Mouse (Mus musculus): ENCODE data around the gene Oprl1. TPM values are rescaled to one million over a fixed set of nuclear protein-coding genes. Genes with fewer than 3 reads are reported as not detected.
A peak's percentile ranks its signal among the peaks of the same experiment; 100 is the strongest.

Gene Oprl1
- polyA plus RNA-seq, 1 experiment from 2014 or later = 12.8 TPM

DNA sequence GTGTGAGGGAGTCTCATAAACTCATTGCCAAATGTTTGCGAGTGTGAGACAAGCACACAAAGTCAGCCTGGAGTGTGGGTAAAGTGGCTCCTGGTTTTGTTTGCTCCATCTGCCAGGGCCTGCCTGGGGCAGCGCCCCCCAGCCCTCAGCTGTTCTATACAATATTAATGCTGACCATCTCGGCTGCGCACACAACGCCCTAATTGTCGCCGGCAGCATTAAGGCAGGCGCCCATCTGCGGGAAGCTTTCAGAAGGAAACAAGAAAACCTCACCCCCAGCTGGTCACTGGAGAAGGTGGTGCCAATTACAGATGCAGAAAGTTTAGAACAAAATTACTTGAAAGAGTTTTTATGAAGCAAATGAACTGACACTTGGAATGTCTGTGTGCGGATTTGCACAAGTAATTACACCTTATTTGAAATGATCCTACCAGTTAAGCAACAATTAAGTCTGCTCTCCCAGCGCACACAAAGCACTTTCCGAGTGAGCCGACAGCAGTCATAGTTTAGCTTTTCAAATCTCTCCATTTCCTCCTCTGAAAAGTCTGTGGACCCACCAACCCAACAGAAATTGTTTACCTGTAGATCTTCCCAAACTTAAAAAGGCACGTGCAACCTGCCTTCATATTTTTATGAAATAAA, 49.2 kb downstream of the Oprl1 start:
- peak overlapping the region; percentile 65 for H3K9ac ChIP-seq (ENCODE audit: low read length)
- no peaks in the 10 kb centered on the region for H3K9me3 ChIP-seq (ENCODE audit: control insufficient read depth, low read length)
- H3K27ac ChIP-seq (ENCODE audit: low read depth, low read length) = peak overlapping the region; percentile 93
- H3K27me3 ChIP-seq (ENCODE audit: control insufficient read depth, insufficient read depth, low read length) = no peaks in the 10 kb centered on the region
- H3K4me1 ChIP-seq (replicated peaks; ENCODE audit: control insufficient read depth, insufficient read depth, low read length) = peaks cover 19% of the 10 kb centered on the region
- H3K4me3 ChIP-seq (ENCODE audit: low read depth, low read length) = peak overlapping the region; percentile 35
- WGBS = 5% methylated on average over 14 of the region's 14 CpGs
- DNase-seq (ENCODE audit: low spot score) = peak; percentile 77
- peak; percentile 65 for ATAC-seq (replicated peaks; ENCODE audit: low FRiP score)
- H3K4me2 ChIP-seq (ENCODE audit: low read depth, low read length, severe bottlenecking) = peak overlapping the region; percentile 59
- H3K36me3 ChIP-seq (ENCODE audit: control insufficient read depth, insufficient read depth, low read length) = no peaks in the 10 kb centered on the region

GRCm38 (mm10) chr2:181764600-181764999, 49.8 kb downstream of the Oprl1 start:
- WGBS = 0% methylated on average over 10 of the region's 10 CpGs
- peaks cover 16% of the 10 kb centered on the region for H3K4me1 ChIP-seq (replicated peaks; ENCODE audit: control insufficient read depth, insufficient read depth, low read length)
- no peaks in the 10 kb centered on the region for H3K9me3 ChIP-seq (ENCODE audit: control insufficient read depth, low read length)
- no peaks in the 10 kb centered on the region for H3K27me3 ChIP-seq (ENCODE audit: control insufficient read depth, insufficient read depth, low read length)
- ATAC-seq (replicated peaks; ENCODE audit: low FRiP score) (peak; percentile 59), DNase-seq (ENCODE audit: low spot score) (peak; percentile 91)
- H3K4me3 ChIP-seq (ENCODE audit: low read depth, low read length) = peak overlapping the region; percentile 35
- H3K36me3 ChIP-seq (ENCODE audit: control insufficient read depth, insufficient read depth, low read length) = no peaks in the 10 kb centered on the region
- peak overlapping the region; percentile 93 for H3K27ac ChIP-seq (ENCODE audit: low read depth, low read length)
- peak overlapping the region; percentile 59 for H3K4me2 ChIP-seq (ENCODE audit: low read depth, low read length, severe bottlenecking)
- H3K9ac ChIP-seq (ENCODE audit: low read length) = peak overlapping the region; percentile 65

DNA sequence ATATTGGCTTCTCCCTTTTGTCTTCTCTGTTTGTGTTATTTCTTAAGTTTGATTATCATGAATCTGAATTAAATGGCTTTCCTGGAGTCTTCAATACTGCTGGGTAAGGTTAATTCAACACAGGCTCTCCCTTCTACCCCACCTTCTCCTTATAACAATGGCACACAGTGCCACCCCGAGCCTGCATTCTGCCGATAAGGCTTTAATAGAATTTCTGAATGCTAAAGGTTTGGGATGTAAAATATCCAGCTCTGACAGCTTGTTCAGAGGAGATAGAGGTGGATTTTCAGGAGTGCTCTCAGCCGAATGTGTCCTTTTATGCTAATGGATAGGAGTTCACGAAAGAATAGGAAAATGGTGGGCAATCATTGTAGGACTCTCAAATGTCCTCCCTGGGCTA, 50.4 kb downstream of the Oprl1 start:
- WGBS = 69% methylated on average over 4 of the region's 4 CpGs
- Histone ChIP-seq H3K36me3 (ENCODE audit: control insufficient read depth, insufficient read depth, low read length) (no peaks in the 10 kb centered on the region), H3K9me3 (ENCODE audit: control insufficient read depth, low read length) (no peaks in the 10 kb centered on the region), H3K27me3 (ENCODE audit: control insufficient read depth, insufficient read depth, low read length) (no peaks in the 10 kb centered on the region), H3K4me1 (replicated peaks; ENCODE audit: control insufficient read depth, insufficient read depth, low read length) (peaks cover 16% of the 10 kb centered on the region), H3K9ac (ENCODE audit: low read length) (peak overlapping the region; percentile 65), H3K4me3 (ENCODE audit: low read depth, low read length) (peak overlapping the region; percentile 35), H3K27ac (ENCODE audit: low read depth, low read length) (peak overlapping the region; percentile 93), H3K4me2 (ENCODE audit: low read depth, low read length, severe bottlenecking) (peak overlapping the region; percentile 59)
- DNase-seq (ENCODE audit: low spot score) (no peak), ATAC-seq (replicated peaks; ENCODE audit: low FRiP score) (no peak)

GRCm38 (mm10) chr2:181766672-181767557, 52.1 kb downstream of the Oprl1 start:
- H3K9me3 ChIP-seq (ENCODE audit: control insufficient read depth, low read length) = no peaks in the 10 kb centered on the region
- H3K4me1 ChIP-seq (replicated peaks; ENCODE audit: control insufficient read depth, insufficient read depth, low read length) = peaks cover 16% of the 10 kb centered on the region
- ATAC-seq (replicated peaks; ENCODE audit: low FRiP score) (peak; percentile 73), DNase-seq (ENCODE audit: low spot score) (peak; percentile 73)
- no peaks in the 10 kb centered on the region for H3K27me3 ChIP-seq (ENCODE audit: control insufficient read depth, insufficient read depth, low read length)
- H3K27ac ChIP-seq (ENCODE audit: low read depth, low read length) = peak overlapping the region; percentile 80
- no peaks in the 10 kb centered on the region for H3K36me3 ChIP-seq (ENCODE audit: control insufficient read depth, insufficient read depth, low read length)
- 35% methylated on average over 14 of the region's 14 CpGs for WGBS
- peak overlapping the region; percentile 25 for H3K4me3 ChIP-seq (ENCODE audit: low read depth, low read length)
- H3K9ac ChIP-seq (ENCODE audit: low read length) = peak overlapping the region; percentile 53
- peak overlapping the region; percentile 31; the same call in 1 of the 2 replicates for H3K4me2 ChIP-seq (ENCODE audit: low read depth, low read length, severe bottlenecking)

DNA sequence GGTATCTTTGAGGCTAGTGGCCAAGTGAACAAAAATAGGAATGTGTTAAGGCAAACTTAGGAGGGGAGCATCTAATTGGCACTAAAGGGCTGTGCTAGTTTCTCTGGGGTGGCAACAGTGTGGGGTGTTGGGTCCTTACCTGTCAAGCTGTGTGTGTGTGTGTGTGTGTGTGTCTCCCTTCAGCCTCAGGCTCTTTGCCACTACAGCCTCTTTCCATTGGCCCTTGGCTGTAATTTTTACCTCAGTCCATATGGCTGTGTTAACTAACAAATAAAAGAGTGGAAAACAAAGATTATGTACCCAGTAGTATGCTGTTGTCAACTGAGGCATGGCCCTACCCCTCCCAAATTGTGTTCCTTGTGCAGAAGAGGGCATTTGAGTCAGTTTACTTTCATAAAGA, 53.6 kb downstream of the Oprl1 start:
- Histone ChIP-seq H3K9me3 (ENCODE audit: control insufficient read depth, low read length) (no peaks in the 10 kb centered on the region), H3K27me3 (ENCODE audit: control insufficient read depth, insufficient read depth, low read length) (no peaks in the 10 kb centered on the region), H3K9ac (ENCODE audit: low read length) (no peak overlapping the region), H3K4me3 (ENCODE audit: low read depth, low read length) (peak overlapping the region; percentile 8; the same call in 1 of the 2 replicates), H3K36me3 (ENCODE audit: control insufficient read depth, insufficient read depth, low read length) (no peaks in the 10 kb centered on the region), H3K4me2 (ENCODE audit: low read depth, low read length, severe bottlenecking) (peak overlapping the region; percentile 42), H3K4me1 (replicated peaks; ENCODE audit: control insufficient read depth, insufficient read depth, low read length) (peaks cover 8% of the 10 kb centered on the region), H3K27ac (ENCODE audit: low read depth, low read length) (no peak overlapping the region)
- ATAC-seq (replicated peaks; ENCODE audit: low FRiP score) (no peak), DNase-seq (ENCODE audit: low spot score) (no peak)

DNA sequence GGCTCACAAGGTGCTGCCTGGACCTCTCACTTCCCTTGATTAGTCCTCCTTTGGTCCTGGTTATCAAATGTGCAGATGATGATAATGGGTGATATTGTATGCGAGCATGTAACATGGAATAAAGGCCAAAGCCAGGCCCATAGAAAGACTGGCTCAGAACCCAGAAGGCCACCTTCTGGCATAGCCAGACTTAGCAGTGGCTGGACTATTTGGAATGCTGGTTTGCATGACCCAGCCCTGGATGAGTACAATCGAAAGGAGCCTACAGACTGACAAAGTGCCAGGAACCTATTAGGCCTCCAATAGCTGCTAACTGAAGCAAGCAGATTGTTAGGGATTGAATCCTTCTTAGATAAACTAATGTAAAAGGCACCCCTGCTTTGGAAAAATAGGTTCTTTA, 54.6 kb downstream of the Oprl1 start:
- no peak for ATAC-seq (replicated peaks; ENCODE audit: low FRiP score)
- H3K4me2 ChIP-seq (ENCODE audit: low read depth, low read length, severe bottlenecking) = peak overlapping the region; percentile 42; the same call in 1 of the 2 replicates
- no peak overlapping the region for H3K27ac ChIP-seq (ENCODE audit: low read depth, low read length)
- H3K4me3 ChIP-seq (ENCODE audit: low read depth, low read length) = peak overlapping the region; percentile 8; the same call in 1 of the 2 replicates
- no peak for DNase-seq (ENCODE audit: low spot score)
- no peaks in the 10 kb centered on the region for H3K9me3 ChIP-seq (ENCODE audit: control insufficient read depth, low read length)
- 90% methylated on average over 2 of the region's 2 CpGs for WGBS
- H3K27me3 ChIP-seq (ENCODE audit: control insufficient read depth, insufficient read depth, low read length) = no peaks in the 10 kb centered on the region
- H3K36me3 ChIP-seq (ENCODE audit: control insufficient read depth, insufficient read depth, low read length) = no peaks in the 10 kb centered on the region
- H3K9ac ChIP-seq (ENCODE audit: low read length) = no peak overlapping the region
- peaks cover 5% of the 10 kb centered on the region for H3K4me1 ChIP-seq (replicated peaks; ENCODE audit: control insufficient read depth, insufficient read depth, low read length)

Other genes starting within 250 kb of the Oprl1 start
- gene Abhd16b, start 221.8 kb upstream of the Oprl1 start, polyA plus RNA-seq (2014; fragmentation: Nextera tagmentation; extraction: Ambion mirVana) = 0.15 TPM in 1 of 2 replicates, not detected in the other
- 143 and 148 TPM in 2 replicates for gene Tpd52l2, start 217.9 kb upstream of the Oprl1 start, polyA plus RNA-seq (2014; fragmentation: Nextera tagmentation; extraction: Ambion mirVana)
- 103 and 104 TPM in 2 replicates for gene Dnajc5, start 194.5 kb upstream of the Oprl1 start, polyA plus RNA-seq (2014; fragmentation: Nextera tagmentation; extraction: Ambion mirVana)
- 51.0 and 51.5 TPM in 2 replicates for gene Uckl1, start 130.1 kb upstream of the Oprl1 start, polyA plus RNA-seq (2014; fragmentation: Nextera tagmentation; extraction: Ambion mirVana)
- gene Prpf6, start 123.1 kb upstream of the Oprl1 start, polyA plus RNA-seq (2014; fragmentation: Nextera tagmentation; extraction: Ambion mirVana) = 76.5 and 82.4 TPM in 2 replicates
- gene Zfp512b, start 122.2 kb upstream of the Oprl1 start, polyA plus RNA-seq (2014; fragmentation: Nextera tagmentation; extraction: Ambion mirVana) = 53.7 and 60.7 TPM in 2 replicates
- gene Samd10, start 115.8 kb upstream of the Oprl1 start, polyA plus RNA-seq (2014; fragmentation: Nextera tagmentation; extraction: Ambion mirVana) = 52.0 and 58.5 TPM in 2 replicates
- not detected in 2 replicates for gene Gm29797, start 58.0 kb upstream of the Oprl1 start, polyA plus RNA-seq (2014; fragmentation: Nextera tagmentation; extraction: Ambion mirVana)
- gene Sox18, start 43.4 kb upstream of the Oprl1 start, polyA plus RNA-seq (2014; fragmentation: Nextera tagmentation; extraction: Ambion mirVana) = 15.8 and 18.8 TPM in 2 replicates
- 21.1 and 22.6 TPM in 2 replicates for gene Tcea2, start 34.7 kb upstream of the Oprl1 start, polyA plus RNA-seq (2014; fragmentation: Nextera tagmentation; extraction: Ambion mirVana)
- 64.7 and 74.8 TPM in 2 replicates for gene Rgs19, start 21.0 kb upstream of the Oprl1 start, polyA plus RNA-seq (2014; fragmentation: Nextera tagmentation; extraction: Ambion mirVana)
- gene Lkaaear1, start 16.6 kb upstream of the Oprl1 start, polyA plus RNA-seq (2014; fragmentation: Nextera tagmentation; extraction: Ambion mirVana) = not detected in 2 replicates
- 26.6 and 27.3 TPM in 2 replicates for gene Myt1, start 48.3 kb downstream of the Oprl1 start, polyA plus RNA-seq (2014; fragmentation: Nextera tagmentation; extraction: Ambion mirVana)
- 27.1 and 33.4 TPM in 2 replicates for gene Pcmtd2, start 122.8 kb downstream of the Oprl1 start, polyA plus RNA-seq (2014; fragmentation: Nextera tagmentation; extraction: Ambion mirVana)
- gene Polr3k, start 149.3 kb downstream of the Oprl1 start, polyA plus RNA-seq (2014; fragmentation: Nextera tagmentation; extraction: Ambion mirVana) = 99.4 and 103 TPM in 2 replicates

All from forebrain, embryonic 11.5 days (tissue).